Mouse (Mus musculus) spleen, postnatal 14 days (tissue): ENCODE data around the gene Nlrc5.

Experiments
- DNase-seq, 2 experiments: peaks; one replicate each; pipeline ENCODE4 v3.0.0; 2021 to 2022; ENCODE audit warnings: low spot score in 2 of 2

The Nlrc5 gene

GRCm38 (mm10) chr8:94566446-94567158 lies 132.4 kb downstream of the Nlrc5 start:
- DNase-seq, result no peak

- no peak for DNase-seq
Observed at GRCm38 (mm10) chr8:94567159-94567849, 133.1 kb downstream of the Nlrc5 start.

GRCm38 (mm10) chr8:94568098-94568497 lies 133.9 kb downstream of the Nlrc5 start:
- no peak for DNase-seq

- DNase-seq, result no peak
Observed at GRCm38 (mm10) chr8:94569419-94569818, 135.3 kb downstream of the Nlrc5 start.

- DNase-seq, result no peak
Observed at GRCm38 (mm10) chr8:94571896-94572295, 137.7 kb downstream of the Nlrc5 start.

GRCm38 (mm10) chr8:94574159-94574907 lies 140.2 kb downstream of the Nlrc5 start:
- DNase-seq, result no peak

- DNase-seq, result no peak
Observed at GRCm38 (mm10) chr8:94575148-94575547, 141.0 kb downstream of the Nlrc5 start.
